Mouse (Mus musculus) thymus, adult 2 months (tissue): Measurements from ENCODE around the gene Bach2.

Source experiments
- CTCF ChIP-seq: fragments of 200-500 bp; IDR thresholded peaks from 2 replicates; pipeline ENCODE4 v1.5.1; 2012; ENCODE audit warnings: mild to moderate bottlenecking, control low read depth, low read length, moderate library complexity, borderline replicate concordance; ENCODE audit not compliant: control insufficient read depth, poor library complexity, insufficient read depth; ENCODE audit errors: extremely low read depth
- POLR2A ChIP-seq: fragments of 200-500 bp; IDR thresholded peaks from 2 replicates; pipeline ENCODE4 v1.6.1; 2012; ENCODE audit warnings: mild to moderate bottlenecking, low read length, control low read depth, moderate library complexity; ENCODE audit not compliant: control insufficient read depth, poor library complexity, insufficient read depth; ENCODE audit errors: extremely low read depth

DNA sequence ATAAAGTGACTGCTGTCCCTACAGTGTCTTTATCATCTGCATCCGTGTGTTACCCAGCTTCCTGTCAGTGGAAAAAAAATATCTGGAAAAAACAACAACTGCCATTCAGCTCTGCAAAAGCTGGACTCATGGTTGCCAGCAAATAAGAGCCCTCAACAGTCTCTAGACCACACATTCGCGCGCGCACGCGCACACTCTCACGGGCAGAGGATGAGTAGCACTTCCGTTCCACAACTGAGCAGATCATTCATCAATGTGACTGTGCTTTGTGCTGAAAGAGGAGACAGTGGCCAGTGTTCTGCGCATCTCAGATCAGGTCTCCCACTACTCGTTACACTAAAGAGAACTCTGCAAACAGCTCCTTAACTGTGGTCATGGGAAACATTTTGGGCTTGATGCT, 265.6 kb downstream of the Bach2 start:
- no peak for TF ChIP-seq POLR2A
- no peak for TF ChIP-seq CTCF
